Mouse (Mus musculus) left cerebral cortex, adult 2 months (tissue): ENCODE measurements around the gene Mbl2. TPM values are rescaled to one million over a fixed set of nuclear protein-coding genes. Genes with fewer than 3 reads are reported as not detected.
"Not testable (repeated sequence)": the region's sequence is repeated elsewhere in the genome, so short reads cannot be mapped to it uniquely, and the experiment has no call there.

Experiments used
- DNase-seq, 2 experiments: peaks; one replicate each; pipeline ENCODE4 v3.0.0; 2021 to 2022; ENCODE audit warnings: low spot score in 2 of 2, mixed read lengths in 1 of 2; ENCODE audit errors: extremely low spot score in 1 of 2
- H3K27ac ChIP-seq: fragments of 200-600 bp; 2 replicates; pipeline ENCODE4 v1.8.1; 2022
- H3K4me3 ChIP-seq: fragments of 200-600 bp; 2 replicates; pipeline ENCODE4 v1.8.1; 2022
- CTCF ChIP-seq: fragments of 200-600 bp; IDR thresholded peaks from 2 replicates; pipeline ENCODE4 v1.8.1; 2022; ENCODE audit warnings: antibody characterized with exemption, mild to moderate bottlenecking, moderate library complexity
- intact Hi-C: fragments of 180-260 bp; cut with DNase I; formaldehyde crosslinking; loops from one replicate; pipeline ENCODE4 v1.15.1; 2025
- microRNA-seq, 2 experiments: library from miRNA; unstranded; fragments of <30 nt; microRNA quantifications; one replicate each; pipeline ENCODE4 v1.2.0; 2021
- total RNA-seq, 2 experiments: library from RNA; stranded (reverse); gene quantifications; 2 replicates each; pipeline ENCODE4 v1.2.3; 2021

Gene Mbl2
- total RNA-seq, 2 experiments from 2014 or later: not detected

GRCm38 (mm10) chr19:30217335-30217734 lies 15.4 kb upstream of the Mbl2 start:
- Histone ChIP-seq H3K27ac (no peak overlapping the region), H3K4me3 (no peak overlapping the region)
- intact Hi-C loops: loop anchor here (1.0 to 10.0 kb wide), 2 partner anchors 337 to 1537 kb away; no protein-coding TSS in a partner anchor
- TF ChIP-seq CTCF: peak; percentile 84
- DNase-seq: peak; percentile 41 to 63

- intact Hi-C loops, H3K4me3 ChIP-seq, DNase-seq, H3K27ac ChIP-seq: not testable (repeated sequence)
Measured at GRCm38 (mm10) chr19:30222593-30222992, 10.1 kb upstream of the Mbl2 start.

GRCm38 (mm10) chr19:30229477-30229876 lies 3.3 kb upstream of the Mbl2 start:
- intact Hi-C loops: no loop called here
- DNase-seq: no peak
- no peak overlapping the region for H3K4me3 ChIP-seq
- TF ChIP-seq CTCF: no peak
- no peak overlapping the region for H3K27ac ChIP-seq

DNA sequence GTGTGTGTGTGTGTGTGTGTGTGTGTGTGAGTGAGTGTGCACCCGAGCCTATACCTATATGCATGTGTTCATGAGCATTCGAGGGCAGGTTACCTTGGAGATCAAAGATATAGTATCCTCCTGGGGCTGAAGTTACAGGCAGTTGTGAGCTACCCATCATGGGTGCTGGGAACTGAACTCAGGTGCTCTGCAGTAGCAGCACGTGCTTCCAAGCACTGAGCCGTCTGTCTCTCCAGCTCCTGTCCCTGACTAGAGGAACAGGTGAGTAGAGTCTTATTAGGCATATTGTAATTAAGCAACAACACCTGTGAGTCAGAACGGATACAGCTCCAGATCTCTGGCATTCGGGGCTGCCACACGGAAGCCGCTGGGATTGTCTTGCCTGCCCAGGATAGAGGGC lies 1.7 kb downstream of the Mbl2 start:
- intact Hi-C loops: no loop called here

GRCm38 (mm10) chr19:30247359-30247758 lies 14.6 kb downstream of the Mbl2 start:
- intact Hi-C loops: loop anchor here (5.0 kb wide), 1 partner anchor 1510 kb away; no protein-coding TSS in a partner anchor
- peak; percentile 40 for TF ChIP-seq CTCF
- Histone ChIP-seq H3K27ac (no peak overlapping the region), H3K4me3 (no peak overlapping the region)
- DNase-seq: no peak

More for the DNA sequence above, 1.7 kb downstream of the Mbl2 start:
- Histone ChIP-seq H3K27ac (no peak overlapping the region), H3K4me3 (no peak overlapping the region)
- no peak for DNase-seq
- TF ChIP-seq CTCF: no peak

DNA sequence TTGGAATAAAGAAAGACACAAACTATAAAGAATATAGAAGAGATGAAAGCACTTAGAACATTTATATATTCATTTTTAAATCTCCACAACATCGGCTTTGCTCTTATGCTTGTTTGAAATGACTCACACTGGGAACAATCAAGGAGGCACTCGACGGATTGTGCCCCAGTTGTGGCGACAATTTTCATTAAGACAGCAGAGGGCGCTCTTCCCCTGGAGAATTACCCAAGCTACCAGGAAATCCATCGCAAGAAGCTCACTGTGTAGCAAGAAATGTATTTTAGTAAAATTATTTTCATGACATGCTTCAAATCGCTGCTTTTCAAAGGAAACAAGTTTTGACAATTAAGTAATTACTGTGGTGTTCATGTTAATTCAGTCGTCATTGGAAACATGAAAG lies 16.1 kb downstream of the Mbl2 start:
- intact Hi-C loops: loop anchor here (1.0 to 5.0 kb wide), 2 partner anchors 305 to 1508 kb away; no protein-coding TSS in a partner anchor
- TF ChIP-seq CTCF: peak; percentile 83
- Histone ChIP-seq H3K27ac (no peak overlapping the region), H3K4me3 (no peak overlapping the region)
- peak; percentile 72 to 78 for DNase-seq

- Histone ChIP-seq H3K27ac (no peak overlapping the region), H3K4me3 (no peak overlapping the region)
- TF ChIP-seq CTCF: no peak
- intact Hi-C loops: no loop called here
- DNase-seq: no peak
Measured at GRCm38 (mm10) chr19:30252253-30252652, 19.5 kb downstream of the Mbl2 start.

GRCm38 (mm10) chr19:30256339-30256738 lies 23.6 kb downstream of the Mbl2 start:
- Histone ChIP-seq H3K27ac (no peak overlapping the region), H3K4me3 (no peak overlapping the region)
- intact Hi-C loops: no loop called here
- no peak for TF ChIP-seq CTCF
- DNase-seq: no peak

GRCm38 (mm10) chr19:30281125-30281524 lies 48.4 kb downstream of the Mbl2 start:
- no peak for DNase-seq
- intact Hi-C loops: no loop called here
- TF ChIP-seq CTCF: no peak
- Histone ChIP-seq H3K27ac (no peak overlapping the region), H3K4me3 (no peak overlapping the region)

DNA sequence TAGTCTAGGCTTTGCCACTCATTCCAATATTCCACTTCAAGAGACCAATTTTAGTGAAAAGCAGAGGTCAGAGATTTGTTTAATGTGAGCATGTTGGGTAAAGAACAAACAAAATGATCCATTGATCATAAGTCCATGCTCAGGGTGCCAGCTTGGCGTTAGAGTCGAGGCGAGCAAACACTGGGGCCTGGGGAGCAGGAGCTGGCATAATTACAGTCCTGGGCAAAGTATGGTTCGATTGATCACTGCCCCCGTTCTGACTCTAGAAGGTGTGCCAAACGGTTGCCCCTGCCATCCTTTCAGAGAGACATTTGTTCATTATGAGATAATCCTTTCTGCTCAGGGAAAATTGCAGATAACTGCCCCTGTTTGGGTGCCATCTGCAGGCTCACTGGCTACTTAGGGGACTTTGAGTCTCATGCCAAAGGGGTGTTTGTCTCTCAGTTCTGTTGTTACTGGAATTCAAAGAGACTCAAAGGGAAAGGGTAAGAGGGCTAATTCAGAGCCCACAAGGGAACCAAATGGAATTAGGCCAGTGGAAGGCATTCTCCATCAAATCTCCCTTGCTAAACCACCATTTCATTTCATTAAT lies 55.3 kb downstream of the Mbl2 start:
- Histone ChIP-seq H3K4me3 (no peak overlapping the region), H3K27ac (no peak overlapping the region)
- DNase-seq: no peak
- intact Hi-C loops: no loop called here
- TF ChIP-seq CTCF: no peak

Small RNA genes lying within 50 kb of the gene (microRNA-seq; reads per million reads assigned to microRNA genes)
- gene Gm24108: 0 reads per million in 2 experiments

Other genes starting within 250 kb of the Mbl2 start
- gene Trpd52l3, start 229.2 kb upstream of the Mbl2 start, total RNA-seq: not detected
- gene Uhrf2, start 202.4 kb upstream of the Mbl2 start, total RNA-seq: 10 to 100 TPM; 50.1 to 58.7 TPM
- gene Gldc, start 57.5 kb upstream of the Mbl2 start, total RNA-seq: 10 to 100 TPM; 22.4 to 23.5 TPM